Mouse (Mus musculus) kidney, adult 2 months (tissue): ENCODE results near the gene Zfp12.

Experiments
- CTCF ChIP-seq: fragments of 200-500 bp; conservative IDR thresholded peaks from 2 replicates; pipeline ENCODE4 v1.5.1; 2011; ENCODE audit warnings: low read depth, mild to moderate bottlenecking, control low read depth, low read length, moderate library complexity, mixed read lengths; ENCODE audit not compliant: insufficient read depth, insufficient read length
- POLR2A ChIP-seq: fragments of 200-500 bp; IDR thresholded peaks from one replicate; pipeline ENCODE4 v1.6.1; 2011; ENCODE audit warnings: low read depth, low read length, control low read depth

DNA sequence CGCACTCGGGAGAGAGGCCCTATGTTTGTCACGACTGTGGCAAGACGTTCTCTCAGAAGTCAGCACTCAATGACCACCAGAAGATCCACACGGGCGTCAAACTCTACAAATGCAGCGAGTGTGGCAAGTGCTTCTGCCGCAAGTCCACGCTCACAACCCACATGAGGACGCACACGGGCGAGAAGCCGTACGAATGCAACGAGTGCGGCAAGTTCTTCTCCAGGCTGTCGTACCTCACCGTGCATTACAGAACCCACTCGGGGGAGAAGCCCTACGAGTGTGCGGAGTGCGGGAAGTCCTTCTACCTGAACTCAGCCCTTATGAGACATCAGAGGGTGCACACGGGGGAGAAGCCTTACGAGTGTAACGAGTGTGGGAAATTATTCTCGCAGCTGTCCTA is 10.0 kb downstream of the Zfp12 start:
- no peak for TF ChIP-seq POLR2A
- TF ChIP-seq CTCF: no peak
